Mouse (Mus musculus): ENCODE data around the gene Cuedc1. TPM values are rescaled to one million over a fixed set of nuclear protein-coding genes. Genes with fewer than 3 reads are reported as not detected.

Gene Cuedc1
- total and polyA plus RNA-seq, 3 experiments = 1.0 to 4.8 TPM; not detected in 1

- TF ChIP-seq NRF1 (IDR thresholded peaks at IDR 0.05; ENCODE audit: insufficient read depth, low read depth, low read length, poor library complexity, severe bottlenecking) (no peak), TBP (IDR thresholded peaks at IDR 0.05; ENCODE audit: low read depth, low read length) (no peak), ELF1 (IDR thresholded peaks at IDR 0.05; ENCODE audit: low read depth, low read length) (no peak; the same call in 1 of the 2 replicates), RCOR1 (IDR thresholded peaks at IDR 0.05; ENCODE audit: low read depth, low read length) (no peak), KAT2A (conservative IDR thresholded peaks at IDR 0.05; ENCODE audit: low read depth, low read length) (no peak), POLR2A (IDR thresholded peaks at IDR 0.05; ENCODE audit: control insufficient read depth in 1 of 2, insufficient read depth in 1 of 2, low read depth in 1 of 2, low read length in 2 of 2, poor library complexity in 1 of 2) (peak in 1 of 2 experiments; percentile 30; a peak in 1 of 4 replicates), USF1 (IDR thresholded peaks at IDR 0.05; ENCODE audit: low read depth, low read length) (no peak), CHD2 (IDR thresholded peaks at IDR 0.05; ENCODE audit: low read length) (no peak), ZC3H11A (IDR thresholded peaks at IDR 0.05; ENCODE audit: low read depth, low read length) (no peak), SIN3A (IDR thresholded peaks at IDR 0.05; ENCODE audit: low read length) (peak; percentile 80), HCFC1 (IDR thresholded peaks at IDR 0.05; ENCODE audit: low read depth, low read length) (peak; percentile 44; the same call in 1 of the 2 replicates), MAZ (IDR thresholded peaks at IDR 0.05; ENCODE audit: low read depth, low read length) (peak; percentile 72; the same call in 1 of the 2 replicates), JUND (IDR thresholded peaks at IDR 0.05; ENCODE audit: low read depth, low read length) (no peak), EP300 (IDR thresholded peaks at IDR 0.05; ENCODE audit: low read depth in 1 of 2, low read length in 2 of 2) (no peak), MXI1 (IDR thresholded peaks at IDR 0.05; ENCODE audit: low read depth, low read length) (peak; percentile 73), CHD1 (IDR thresholded peaks at IDR 0.05; ENCODE audit: low read depth, low read length) (peak; percentile 25; the same call in 1 of the 2 replicates), MEF2A (IDR thresholded peaks at IDR 0.05; ENCODE audit: extremely low read depth, insufficient replicate concordance, low read depth, low read length, poor library complexity, severe bottlenecking) (no peak), CTCF (IDR thresholded peaks at IDR 0.05 in 2 of 3, conservative IDR thresholded peaks at IDR 0.05 in 1 of 3; ENCODE audit: control insufficient read depth in 1 of 3, insufficient read depth in 1 of 3, low read depth in 2 of 3, low read length in 3 of 3, poor library complexity in 1 of 3, severe bottlenecking in 1 of 3) (no peak), E2F4 (IDR thresholded peaks at IDR 0.05; ENCODE audit: borderline replicate concordance, low read depth, low read length) (no peak), ZMIZ1 (IDR thresholded peaks at IDR 0.05; ENCODE audit: low read depth, low read length) (0 out of 2 replicates have a peak, but pooled peaks have one; percentile 20), POLR2AphosphoS5 (IDR thresholded peaks at IDR 0.05; ENCODE audit: borderline replicate concordance, low read depth, low read length) (no peak), POLR2AphosphoS2 (IDR thresholded peaks at IDR 0.05; ENCODE audit: low read length) (no peak), MYB (IDR thresholded peaks at IDR 0.05; ENCODE audit: low read depth, low read length) (no peak)
Observed at GRCm38 (mm10) chr11:88068411-88069245, 29.2 kb upstream of the Cuedc1 start (continued).

- TF ChIP-seq MYC (IDR thresholded peaks at IDR 0.05; ENCODE audit: low read depth, low read length) (no peak), MYB (IDR thresholded peaks at IDR 0.05; ENCODE audit: low read depth, low read length) (no peak), CHD2 (IDR thresholded peaks at IDR 0.05; ENCODE audit: low read length) (no peak), ETS1 (IDR thresholded peaks at IDR 0.05; ENCODE audit: low read depth, low read length) (no peak), USF1 (IDR thresholded peaks at IDR 0.05; ENCODE audit: low read depth, low read length) (no peak), JUND (IDR thresholded peaks at IDR 0.05; ENCODE audit: low read depth, low read length) (no peak), RAD21 (IDR thresholded peaks at IDR 0.05; ENCODE audit: low read depth, low read length) (no peak), SIN3A (IDR thresholded peaks at IDR 0.05; ENCODE audit: low read length) (peak; percentile 25; the same call in 1 of the 2 replicates), USF2 (IDR thresholded peaks at IDR 0.05; ENCODE audit: borderline replicate concordance in 1 of 2, insufficient read depth in 1 of 2, low read depth in 1 of 2, low read length in 2 of 2) (no peak), MAX (IDR thresholded peaks at IDR 0.05; ENCODE audit: low read length) (no peak), NELFE (IDR thresholded peaks at IDR 0.05; ENCODE audit: low read depth, low read length) (no peak), E2F4 (IDR thresholded peaks at IDR 0.05; ENCODE audit: borderline replicate concordance, low read depth, low read length) (no peak), SMC3 (IDR thresholded peaks at IDR 0.05; ENCODE audit: low read depth, low read length) (no peak), MXI1 (IDR thresholded peaks at IDR 0.05; ENCODE audit: low read depth, low read length) (peak; percentile 2; the same call in 1 of the 2 replicates), RCOR1 (IDR thresholded peaks at IDR 0.05; ENCODE audit: low read depth, low read length) (no peak), EP300 (IDR thresholded peaks at IDR 0.05; ENCODE audit: low read depth in 1 of 2, low read length in 2 of 2) (no peak), ZMIZ1 (IDR thresholded peaks at IDR 0.05; ENCODE audit: low read depth, low read length) (no peak), CHD1 (IDR thresholded peaks at IDR 0.05; ENCODE audit: low read depth, low read length) (0 out of 2 replicates have a peak, but pooled peaks have one; percentile 22), POLR2A (IDR thresholded peaks at IDR 0.05; ENCODE audit: control insufficient read depth in 1 of 2, insufficient read depth in 1 of 2, low read depth in 1 of 2, low read length in 2 of 2, poor library complexity in 1 of 2) (no peak), ZC3H11A (IDR thresholded peaks at IDR 0.05; ENCODE audit: low read depth, low read length) (no peak)
- H3K4me1 ChIP-seq (ENCODE audit: control insufficient read depth in 1 of 2, insufficient read depth in 2 of 2, low read length in 2 of 2) = peaks cover 14 to 18% of the 10 kb centered on the region in 2 experiments
- H3K27ac ChIP-seq (ENCODE audit: control insufficient read depth, low read depth, low read length) = no peak overlapping the region
Observed at GRCm38 (mm10) chr11:88069246-88069570, 28.6 kb upstream of the Cuedc1 start.

More at GRCm38 (mm10) chr11:88069246-88069570, 28.6 kb upstream of the Cuedc1 start:
- Histone ChIP-seq H3K79me2 (ENCODE audit: control insufficient read depth, insufficient read depth, low read length, poor library complexity) (peaks cover 43% of the 10 kb centered on the region), H3K4me3 (ENCODE audit: control insufficient read depth in 1 of 2, insufficient read depth in 1 of 2, low read depth in 2 of 2, low read length in 2 of 2) (peak overlapping the region; percentile 63 to 99), H3K9me3 (replicated peaks; ENCODE audit: insufficient read depth, low read length) (no peaks in the 10 kb centered on the region), H3K9ac (ENCODE audit: control insufficient read depth, low read depth, low read length, poor library complexity, severe bottlenecking) (peak overlapping the region; percentile 93), H3K36me3 (ENCODE audit: control insufficient read depth in 1 of 2, insufficient read depth in 2 of 2, low read length in 2 of 2) (peaks cover 3 to 21% of the 10 kb centered on the region in 2 experiments; a peak in 3 of 4 replicates), H3K27me3 (ENCODE audit: control insufficient read depth in 1 of 2, insufficient read depth in 2 of 2, low read length in 2 of 2) (no peaks in the 10 kb centered on the region)
- DNase-seq (ENCODE audit: low read depth, low spot score) = no peak

Data from MEL (cell line).